Mouse (Mus musculus) frontal cortex, postnatal 36 days (tissue): ENCODE measurements at regions not wholly inside any gene's neighbourhood (a gene's known extent, or its start where the extent isn't known, plus 50 kb on each side); places are given as distances from the start of the nearest gene placed in this dataset.

ENCODE experiments used
- DNase-seq, 2 experiments: peaks; one replicate each; pipeline ENCODE4 v3.0.0; 2022; ENCODE audit warnings: low spot score in 2 of 2

DNA sequence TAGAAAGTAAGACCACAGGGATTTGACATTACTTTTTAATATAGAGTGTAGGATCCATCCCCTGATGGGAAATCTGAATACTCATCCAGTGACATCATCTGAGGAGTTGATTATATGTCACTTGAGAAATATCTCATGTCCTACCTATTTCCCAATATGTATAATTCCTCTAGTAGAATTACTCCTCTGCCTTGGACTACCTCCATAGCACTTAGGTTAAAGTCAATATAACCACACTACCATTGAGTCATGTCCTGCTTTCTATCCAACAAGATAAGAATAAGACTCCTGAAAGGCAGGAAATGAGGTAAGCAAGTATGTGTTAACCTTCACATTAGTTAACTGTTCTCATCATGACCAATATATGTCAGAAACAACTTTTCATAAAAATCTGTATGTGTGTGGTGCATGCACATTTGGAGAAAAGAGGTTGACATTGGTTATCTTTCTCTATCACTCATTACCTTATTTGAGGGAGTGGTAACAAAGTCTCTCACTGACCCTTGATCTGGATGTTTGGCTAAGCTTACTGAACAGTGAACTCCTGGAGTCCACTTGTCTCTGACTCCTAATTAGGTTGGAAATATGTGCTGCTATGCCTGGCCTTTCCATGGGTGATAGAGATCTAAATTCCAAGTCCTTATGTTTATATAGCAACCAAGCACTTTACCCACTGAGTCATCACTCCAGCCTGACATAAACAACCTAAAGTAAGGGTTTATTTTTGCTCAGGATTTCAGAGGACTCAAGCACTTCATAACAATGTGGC is 292.0 kb upstream of the Pitrm1 start:
- no peak for DNase-seq

DNA sequence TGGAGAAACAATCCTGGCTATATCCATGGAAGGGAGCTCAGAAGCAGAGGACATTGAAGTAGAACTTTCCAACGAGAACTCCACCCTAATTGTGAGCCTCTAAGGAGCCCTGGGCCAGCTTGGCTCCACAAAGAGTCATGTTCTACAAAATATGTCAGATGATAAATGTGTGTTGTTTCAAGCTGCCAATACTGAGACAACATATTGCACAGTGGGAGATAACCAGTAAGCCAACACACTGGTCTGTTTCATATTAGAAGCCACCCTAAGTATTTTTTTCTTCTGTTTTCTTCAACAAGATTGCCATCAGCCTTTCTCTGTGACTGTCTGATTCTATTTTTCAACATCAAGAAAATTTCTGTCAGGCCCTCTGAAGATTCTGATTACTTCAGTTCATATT is 289.5 kb upstream of the Pitrm1 start:
- no peak for DNase-seq

DNA sequence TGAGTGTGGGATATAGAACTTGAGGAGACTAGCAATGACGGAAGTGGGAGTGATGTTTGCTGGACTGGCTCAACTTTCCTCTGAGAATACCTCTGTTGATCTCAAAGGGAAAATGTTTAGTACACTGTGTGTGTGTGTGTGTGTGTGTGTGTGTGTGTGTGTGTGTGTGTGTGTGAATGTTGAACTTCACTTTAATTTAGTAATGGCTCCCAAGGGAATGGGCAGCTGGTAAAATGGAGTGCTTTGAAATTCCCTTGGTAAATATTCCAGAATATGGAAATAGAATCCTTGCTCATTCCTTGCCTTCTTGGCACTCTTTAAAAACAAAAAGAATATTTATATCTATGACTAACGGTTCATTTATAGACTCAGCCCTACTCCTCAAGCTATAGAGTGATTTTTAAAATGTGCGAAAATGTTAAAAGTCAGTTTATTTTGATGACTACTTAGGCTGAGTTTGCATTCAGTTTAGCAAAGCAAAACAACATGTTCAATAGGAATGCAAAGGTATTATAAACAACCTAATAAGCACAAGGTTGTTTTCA is 287.6 kb upstream of the Pitrm1 start:
- DNase-seq, result peak in 1 of 2 experiments; percentile 17

DNA sequence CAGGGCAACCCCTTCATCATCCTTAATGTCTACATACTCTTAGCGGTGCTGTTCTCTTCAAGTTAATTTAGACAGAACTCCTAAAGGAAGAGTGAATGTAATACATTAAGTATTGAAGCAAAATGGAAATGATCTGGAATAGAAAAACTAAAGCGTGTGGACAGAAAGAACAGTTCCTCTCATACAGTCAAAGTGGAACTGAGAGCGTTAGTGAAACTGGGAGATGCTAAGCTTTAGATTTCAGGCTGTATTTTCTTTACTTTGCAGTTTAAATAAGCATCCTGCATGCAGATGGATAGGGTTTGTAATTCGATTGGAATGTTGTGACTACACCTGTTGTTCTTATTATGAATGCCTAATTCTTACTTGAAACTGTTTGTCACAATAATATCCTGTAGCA is 286.5 kb upstream of the Pitrm1 start:
- no peak for DNase-seq

DNA sequence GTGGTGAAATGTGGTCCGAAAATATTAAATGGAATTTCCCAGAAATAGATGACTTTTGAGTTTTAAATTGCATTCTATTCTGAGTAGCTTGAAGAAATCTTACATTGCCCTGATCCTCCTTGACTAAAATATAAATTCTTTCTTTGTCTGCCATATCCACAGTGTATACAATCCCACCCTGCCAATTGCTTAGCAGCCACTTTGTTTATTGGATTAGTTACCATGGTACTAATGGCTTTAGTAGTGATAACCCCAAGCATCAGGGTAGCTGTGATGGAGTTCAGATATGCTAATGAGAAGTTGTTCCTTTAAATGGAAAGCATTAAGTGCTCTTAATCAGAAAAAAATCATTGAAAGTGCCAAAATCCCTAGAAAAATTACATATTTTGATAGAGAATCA is 277.4 kb upstream of the Pitrm1 start:
- DNase-seq, result no peak

DNA sequence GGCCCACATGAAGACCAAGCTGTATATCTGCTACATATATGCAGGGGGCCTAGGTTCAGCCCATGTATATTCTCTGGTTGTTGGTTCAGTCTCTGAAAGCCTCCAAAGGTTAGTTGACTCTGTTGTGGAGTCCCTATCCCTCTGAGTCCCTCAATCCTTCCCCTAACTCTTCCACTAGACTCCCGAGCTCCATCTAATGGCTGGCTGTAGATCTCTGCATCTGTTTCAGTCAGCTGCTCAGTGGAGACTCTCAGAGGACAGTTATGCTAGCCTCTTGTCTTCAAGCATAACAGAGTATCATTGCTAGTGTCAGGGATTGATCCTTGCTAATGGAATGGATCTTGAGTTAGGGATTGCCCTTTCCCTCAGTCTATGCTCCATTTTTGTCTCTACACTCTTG is 275.0 kb upstream of the Pitrm1 start:
- no peak for DNase-seq

DNA sequence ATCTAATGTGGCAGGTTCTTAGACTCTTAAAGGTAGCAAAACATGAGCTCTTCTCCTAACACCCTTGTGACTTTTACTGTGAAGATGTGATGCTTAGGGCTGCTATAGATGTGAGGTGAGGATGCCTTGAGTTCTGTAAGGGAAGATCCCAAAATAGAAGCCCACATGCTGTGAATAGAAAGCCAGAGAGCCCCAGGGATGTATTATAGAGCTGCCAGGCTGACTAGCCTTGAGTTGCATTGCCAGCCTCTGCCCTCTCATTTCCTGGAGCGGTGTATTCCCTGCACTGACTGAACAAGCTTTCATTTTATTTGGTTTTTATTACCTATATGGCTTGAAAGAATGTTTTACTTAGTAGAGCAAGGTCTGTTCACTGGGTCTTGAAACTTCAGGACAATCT is 267.9 kb upstream of the Pitrm1 start:
- DNase-seq, result peak in 1 of 2 experiments; percentile 27

DNA sequence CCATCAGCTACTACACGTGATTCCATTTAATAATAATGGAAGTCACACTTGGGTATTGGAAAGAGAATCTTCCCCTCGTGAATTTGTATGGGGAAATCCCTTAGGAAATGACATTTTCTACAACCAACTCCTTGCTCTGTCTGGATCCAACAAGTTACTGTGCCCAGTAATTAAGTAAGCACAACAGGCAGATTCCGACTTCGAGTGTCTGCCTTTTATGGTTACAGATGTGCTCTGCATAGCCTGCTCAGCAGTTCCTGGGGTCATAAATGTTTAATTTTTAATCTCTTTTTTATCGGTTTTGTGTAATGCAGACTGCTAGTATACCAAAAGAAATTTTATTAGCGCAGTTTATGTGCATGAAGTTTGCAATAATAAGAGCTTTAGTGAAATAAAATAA is 259.8 kb upstream of the Pitrm1 start:
- DNase-seq, result no peak

DNA sequence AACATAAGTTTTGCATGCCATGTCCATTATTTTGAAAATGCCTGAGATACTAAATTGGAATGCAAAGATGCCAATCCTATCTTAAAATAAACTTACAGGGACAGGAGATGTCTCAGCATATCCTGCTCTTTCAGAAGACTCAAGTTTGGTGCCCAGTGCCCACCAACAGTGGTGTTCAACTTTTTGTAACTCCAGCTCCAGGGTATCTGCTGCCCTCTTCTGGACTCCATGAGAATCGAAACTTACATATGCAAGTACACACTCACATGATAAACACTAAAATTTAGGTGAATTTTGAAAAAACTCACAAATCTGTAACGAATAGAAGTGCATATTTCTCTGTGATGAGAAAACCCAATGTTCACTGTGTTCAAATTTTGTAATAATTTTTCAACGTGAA is 255.9 kb upstream of the Pitrm1 start:
- no peak for DNase-seq

DNA sequence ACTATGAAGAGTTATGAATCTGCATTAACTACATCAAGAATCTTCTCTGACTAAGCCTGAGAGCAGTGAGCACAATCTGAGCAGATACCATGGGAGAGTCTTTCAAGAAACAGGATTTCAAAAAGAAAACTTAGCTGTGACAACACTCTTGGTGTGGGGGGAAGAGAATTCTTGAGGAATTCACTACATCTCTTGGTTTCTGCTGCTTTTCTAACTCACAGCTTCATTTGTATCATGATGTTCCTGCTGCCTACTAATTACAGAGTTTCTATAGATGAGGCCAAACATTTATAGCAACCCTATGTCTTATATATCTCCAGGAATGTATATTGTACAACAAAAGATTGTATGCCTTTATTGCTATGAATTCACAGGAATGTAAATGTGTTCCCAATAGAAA is 242.2 kb upstream of the Pitrm1 start:
- DNase-seq, result no peak

DNA sequence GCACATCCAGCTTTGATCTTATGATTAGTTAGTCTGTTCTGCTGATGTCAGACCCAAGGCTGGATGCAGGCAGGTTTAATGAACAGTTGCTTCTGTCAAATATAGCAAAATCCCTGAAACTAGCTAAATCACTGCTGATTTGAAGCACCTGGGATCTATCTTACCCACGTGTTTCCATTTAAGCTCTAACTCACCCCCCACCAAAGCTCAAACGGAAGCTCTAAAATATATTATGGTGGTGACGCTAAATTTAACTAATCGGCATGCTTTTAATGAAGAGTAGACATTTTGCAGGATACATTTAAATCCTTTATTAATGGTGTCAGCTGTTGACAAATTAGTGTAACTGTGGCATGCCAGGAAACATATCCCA is 241.3 kb upstream of the Pitrm1 start:
- no peak for DNase-seq

DNA sequence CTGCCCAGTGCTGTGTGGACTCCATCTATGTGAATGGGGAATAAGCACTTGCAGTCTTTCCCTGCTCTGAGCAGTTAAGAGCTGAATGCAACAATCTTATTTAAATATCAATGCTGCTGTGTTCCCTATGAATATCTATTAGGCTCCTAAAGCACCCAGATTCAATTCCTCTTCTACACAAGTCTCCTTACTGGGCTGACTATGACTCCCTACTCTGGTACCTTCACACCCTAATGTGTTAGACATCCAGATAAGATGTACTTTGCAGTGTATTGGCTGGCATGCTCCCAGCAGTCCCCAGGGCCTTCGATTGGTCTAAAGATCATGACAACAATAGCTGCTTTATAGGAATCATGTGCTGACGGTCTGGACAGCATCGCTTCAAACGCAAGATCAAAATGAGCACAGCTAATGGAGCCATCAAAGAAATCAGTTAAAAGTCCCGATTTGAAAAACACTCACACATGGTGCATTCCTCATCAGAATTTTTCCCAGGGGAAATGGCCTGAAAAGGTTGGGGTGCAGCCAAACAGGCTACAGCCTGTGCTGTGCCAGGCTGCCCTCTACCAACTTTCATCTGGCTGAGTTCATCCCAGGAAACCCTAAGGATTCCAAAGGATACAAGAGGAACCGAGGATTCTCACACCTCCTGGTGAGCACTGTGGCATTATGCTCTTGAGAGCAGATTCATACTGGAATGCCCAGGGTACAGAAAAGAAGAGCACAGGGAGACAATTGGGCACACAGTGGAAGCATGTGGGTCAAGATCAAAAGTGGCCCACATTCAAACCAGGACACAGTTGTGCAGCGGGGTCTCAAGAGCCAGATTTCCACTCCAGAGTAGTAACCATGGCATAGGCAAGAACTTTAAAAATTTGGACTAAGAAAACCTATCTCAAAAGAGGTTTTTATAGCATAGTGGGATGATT is 240.7 kb upstream of the Pitrm1 start:
- peak in 1 of 2 experiments; percentile 16 for DNase-seq

DNA sequence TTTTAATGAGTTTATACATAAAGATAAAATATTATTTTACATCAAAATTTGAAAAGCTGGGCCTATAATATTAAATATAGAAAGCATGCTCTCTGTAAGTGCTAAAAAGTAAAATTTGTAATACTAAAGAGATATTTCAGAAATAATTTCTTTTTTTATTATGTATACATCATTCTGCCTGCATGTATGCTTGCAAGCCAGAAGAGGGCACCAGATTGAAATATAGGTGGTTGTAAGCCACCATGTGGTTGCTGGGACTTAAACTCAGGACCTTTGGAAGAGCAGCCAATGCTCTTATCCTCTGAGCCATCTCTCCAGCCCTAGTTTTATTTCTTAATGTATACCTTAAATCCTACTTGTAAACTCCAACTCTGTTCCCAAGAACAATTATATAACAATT is 231.7 kb upstream of the Pitrm1 start:
- no peak for DNase-seq

DNA sequence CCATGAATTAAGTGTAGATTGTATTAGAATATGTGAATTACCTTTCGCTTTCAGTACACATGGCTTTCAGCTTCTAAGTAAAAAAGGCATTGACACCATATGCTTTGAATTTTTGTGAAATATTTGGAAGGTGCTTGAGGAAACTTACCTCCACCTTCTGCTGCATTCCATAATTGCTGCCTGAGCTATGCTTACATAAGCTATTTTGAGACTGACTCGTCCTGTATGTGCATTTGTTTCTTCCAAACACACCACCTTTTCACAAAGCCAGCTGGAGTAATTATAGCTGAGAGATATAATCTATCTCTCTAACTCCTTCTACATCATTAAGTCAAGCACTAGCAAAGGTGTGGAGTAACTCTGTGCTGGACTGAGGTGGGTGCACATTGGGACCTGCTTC is 224.0 kb upstream of the Pitrm1 start:
- no peak for DNase-seq

DNA sequence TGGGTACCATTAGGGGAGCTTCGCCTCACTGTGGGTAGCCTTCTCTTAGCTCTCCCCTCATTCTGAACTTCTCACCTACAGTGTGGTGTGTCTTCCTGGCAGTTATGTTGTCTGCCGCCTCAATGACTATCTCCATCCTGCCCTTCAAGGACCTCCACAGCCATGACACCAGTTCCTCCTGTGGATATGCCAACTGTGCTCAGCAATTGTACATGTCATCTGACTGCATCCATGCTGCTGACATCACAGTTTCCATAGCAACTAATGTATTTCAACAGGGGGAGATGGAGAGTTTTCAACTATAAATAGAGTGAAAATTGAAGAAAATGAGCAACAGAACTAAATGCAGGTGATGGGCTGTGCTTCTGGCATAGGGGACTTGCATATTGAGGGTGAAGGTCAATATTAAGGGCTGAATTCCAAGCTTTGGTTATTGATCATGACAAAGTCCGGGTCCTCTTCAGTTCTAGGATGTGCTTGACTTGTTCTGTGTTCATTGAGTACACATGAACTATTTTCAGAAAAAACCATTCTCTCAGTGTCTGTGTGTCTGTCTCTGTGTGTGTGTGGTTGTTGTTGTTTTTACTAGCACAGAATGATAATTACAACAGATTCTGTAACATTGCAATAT is 217.5 kb upstream of the Pitrm1 start:
- no peak for DNase-seq

DNA sequence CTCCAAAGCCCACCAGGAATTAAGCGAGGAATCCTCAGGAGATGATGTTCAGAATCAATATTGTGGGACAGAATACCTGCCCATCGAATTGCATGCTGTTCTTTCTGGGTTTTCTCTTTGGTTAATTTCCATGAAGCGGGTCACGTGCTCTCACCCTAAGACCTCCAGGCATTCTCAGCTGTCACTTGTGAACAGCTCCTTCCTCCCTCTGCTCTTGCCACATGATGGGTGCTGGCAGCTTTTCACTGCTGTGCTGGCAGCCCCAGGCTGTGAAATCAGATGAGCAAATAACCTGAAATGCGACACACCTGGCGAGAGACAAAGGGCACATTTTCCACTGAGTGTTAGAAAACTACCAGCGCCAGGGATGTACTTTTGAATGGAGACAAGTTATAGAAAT is 207.8 kb upstream of the Pitrm1 start:
- no peak for DNase-seq

DNA sequence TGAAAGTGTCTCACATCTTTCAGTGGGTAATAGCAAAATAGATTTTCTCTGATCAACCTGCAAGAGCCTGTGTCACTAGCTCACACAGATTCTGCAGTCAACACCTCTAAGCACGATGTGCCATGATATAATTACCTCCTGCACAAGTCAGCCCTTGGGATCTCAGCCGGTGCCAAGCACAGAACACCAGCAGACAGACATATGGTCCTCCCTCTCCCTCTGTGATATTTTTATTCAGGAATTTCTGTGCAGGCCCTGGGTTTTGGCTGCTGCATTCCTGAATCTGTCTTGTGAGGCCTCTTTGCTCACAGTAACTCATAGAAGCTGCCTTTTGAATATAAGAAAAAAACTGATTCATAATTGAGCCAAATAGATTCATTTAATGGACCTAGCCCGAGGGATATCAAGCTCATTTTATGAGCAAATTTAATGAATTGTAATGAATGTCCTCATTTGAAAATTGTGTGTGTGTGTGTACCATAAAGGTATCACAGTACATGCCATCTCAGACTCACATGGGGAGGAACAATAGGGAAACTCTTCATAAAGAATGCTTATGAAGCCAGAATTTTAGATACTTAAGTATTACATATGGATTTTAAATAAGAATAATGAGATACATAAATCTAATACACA is 206.7 kb upstream of the Pitrm1 start:
- peak; percentile 72 to 89 for DNase-seq

DNA sequence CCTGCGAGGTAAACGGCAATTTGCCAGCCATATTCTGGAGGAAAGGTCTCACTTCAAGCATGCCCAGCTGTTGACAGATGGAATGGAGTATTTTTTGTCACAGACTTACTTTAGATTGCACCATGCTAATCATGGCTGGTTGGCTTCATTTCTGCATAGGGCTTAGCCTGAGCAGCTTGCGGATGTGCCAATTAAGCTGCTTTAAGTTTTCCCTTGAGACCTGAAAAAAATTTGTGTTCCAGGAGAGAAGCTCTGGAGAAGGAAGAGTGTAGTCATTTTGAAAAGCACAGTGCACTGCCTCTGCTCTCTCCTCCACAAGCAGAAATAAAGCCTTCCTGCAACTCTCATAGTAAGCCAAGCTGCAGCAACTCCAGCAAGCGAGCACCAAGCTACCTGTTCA is 182.8 kb upstream of the Pitrm1 start:
- DNase-seq, result peak; percentile 37 to 58

DNA sequence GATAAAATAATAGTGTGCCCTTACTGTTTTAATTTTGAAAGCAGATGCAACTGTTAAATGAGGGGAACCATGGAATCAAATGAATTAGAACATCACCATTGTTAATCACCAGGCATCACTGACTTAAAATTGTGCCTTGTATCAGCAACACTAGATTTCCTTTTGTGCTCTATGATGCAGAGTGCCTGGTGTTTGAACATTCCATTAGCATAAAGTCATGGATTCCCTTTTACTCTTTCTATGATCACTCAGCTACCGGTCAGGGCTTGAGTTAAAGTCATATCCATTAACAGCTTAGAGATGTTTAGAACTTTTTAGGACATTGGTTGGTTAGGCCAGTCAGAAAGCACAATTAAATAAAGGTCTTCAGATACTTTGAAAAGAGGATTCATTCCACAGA is 180.3 kb upstream of the Pitrm1 start:
- DNase-seq, result no peak

DNA sequence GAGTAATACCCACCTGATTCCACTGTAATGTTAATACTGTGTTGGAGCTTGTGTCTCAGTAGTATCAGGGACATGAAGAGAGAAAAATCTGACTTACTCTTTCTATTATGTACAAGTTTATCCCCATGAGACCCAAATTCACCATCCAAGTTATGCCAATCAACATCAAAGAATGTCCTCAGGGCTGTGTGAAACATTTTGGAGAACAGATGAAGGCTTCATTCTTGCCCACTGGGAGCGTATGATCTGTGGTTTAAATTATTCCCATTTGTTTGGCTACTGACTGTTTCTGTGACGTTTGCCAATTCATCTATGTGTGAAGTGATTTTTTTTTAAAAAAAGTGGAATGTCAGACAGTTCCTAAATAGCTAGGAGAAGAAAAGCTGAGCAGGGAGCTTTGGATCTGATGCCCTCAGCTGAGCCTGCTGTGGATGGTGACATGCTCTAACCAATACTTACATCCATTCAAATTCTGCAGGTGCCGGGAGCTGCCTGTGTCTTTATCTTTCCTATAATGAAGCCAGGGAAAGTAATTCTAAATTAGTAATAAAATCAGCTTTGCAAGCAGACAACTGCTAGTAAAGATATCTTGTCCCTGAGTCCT is 173.3 kb upstream of the Pitrm1 start:
- DNase-seq, result no peak

DNA sequence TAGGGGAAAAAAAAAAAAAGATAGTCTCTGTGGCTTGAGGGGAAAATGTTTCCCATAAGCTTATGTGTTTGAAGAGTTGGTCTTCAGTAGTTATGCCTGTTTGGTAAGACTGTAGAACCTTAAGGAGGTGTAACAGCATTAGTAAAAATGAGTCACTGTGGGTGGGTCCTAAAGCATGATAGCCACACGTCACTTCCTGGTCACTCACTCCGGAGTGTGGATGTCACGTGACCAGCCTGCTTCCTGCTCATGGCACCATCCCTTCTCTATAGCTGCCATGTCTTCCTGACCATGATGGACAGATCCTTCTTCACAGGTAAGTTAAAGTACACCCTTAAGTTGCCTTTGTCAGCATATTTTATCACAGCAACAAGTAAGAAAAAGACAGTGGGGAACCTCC is 170.0 kb upstream of the Pitrm1 start:
- DNase-seq, result no peak
